Mouse (Mus musculus) heart, embryonic 11.5 days (tissue): ENCODE measurements around the gene Cxcr4. TPM values are rescaled to one million over a fixed set of nuclear protein-coding genes. Genes with fewer than 3 reads are reported as not detected.
A peak's percentile ranks its signal among the peaks of the same experiment; 100 is the strongest.

ENCODE experiments used
- ATAC-seq: fragments of 200-750 bp; cut with Nextera tagmentation; replicated peaks from 2 replicates; pipeline ENCODE4 v1.8.0; 2017; ENCODE audit warnings: moderate library complexity; ENCODE audit not compliant: insufficient number of reproducible peaks, low FRiP score, low TSS enrichment
- H3K27ac ChIP-seq: fragments of 300-500 bp; sonication (generic); 2 replicates; pipeline ENCODE4 v1.5.1; 2014; ENCODE audit warnings: mild to moderate bottlenecking, low read depth, low read length
- H3K27me3 ChIP-seq: fragments of 300-500 bp; sonication (generic); 2 replicates; pipeline ENCODE4 v1.6.1; 2014; ENCODE audit warnings: mild to moderate bottlenecking, low read length, mixed read lengths; ENCODE audit not compliant: control insufficient read depth, insufficient read depth
- H3K36me3 ChIP-seq: fragments of 300-500 bp; sonication (generic); 2 replicates; pipeline ENCODE4 v1.6.1; 2014; ENCODE audit warnings: mild to moderate bottlenecking, low read length, moderate library complexity, mixed read lengths; ENCODE audit not compliant: control insufficient read depth, insufficient read depth
- H3K4me1 ChIP-seq: fragments of 300-500 bp; sonication (generic); 2 replicates; pipeline ENCODE4 v1.6.1; 2014; ENCODE audit warnings: low read length; ENCODE audit not compliant: control insufficient read depth, insufficient read depth
- H3K4me2 ChIP-seq: fragments of 300-500 bp; sonication (generic); 2 replicates; pipeline ENCODE4 v1.6.1; 2014; ENCODE audit warnings: mild to moderate bottlenecking, moderate library complexity
- H3K4me3 ChIP-seq: fragments of 300-500 bp; sonication (generic); 2 replicates; pipeline ENCODE4 v1.5.1; 2014; ENCODE audit warnings: low read depth, low read length
- H3K9ac ChIP-seq: fragments of 300-500 bp; sonication (generic); 2 replicates; pipeline ENCODE4 v1.6.1; 2014; ENCODE audit warnings: mild to moderate bottlenecking, low read depth, low read length, moderate library complexity
- H3K9me3 ChIP-seq: fragments of 300-500 bp; sonication (generic); replicated peaks from 2 replicates; pipeline ENCODE4 v1.6.1; 2016; ENCODE audit warnings: low read length; ENCODE audit not compliant: control insufficient read depth
- WGBS: fragments of 180-500 bp; shearing (Covaris S2); extraction: QIAGEN DNeasy Blood & Tissue Kit; methylation state at CpG from one replicate; pipeline ENCODE4 v1.1.7; 2014; ENCODE audit not compliant: insufficient replicate concordance; 5-methylcytosine and 5-hydroxymethylcytosine counted together
- polyA plus RNA-seq: library from polyadenylated mRNA; unstranded; fragments of >200 nt; fragmentation: Nextera tagmentation; extraction: Ambion mirVana; gene quantifications from 2 replicates; pipeline ENCODE4 v1.2.1, GENCODE M21; 2014

Cxcr4 gene
- polyA plus RNA-seq, 1 experiment from 2014 or later = 1.9 TPM

- H3K4me1 ChIP-seq = no peaks in the 10 kb centered on the region
- no peak overlapping the region for H3K27ac ChIP-seq
- no peaks in the 10 kb centered on the region for H3K27me3 ChIP-seq
- no peak for ATAC-seq
- 74% methylated on average over 8 of the region's 8 CpGs for WGBS
- no peak overlapping the region for H3K9ac ChIP-seq
- no peak overlapping the region for H3K4me3 ChIP-seq
- H3K4me2 ChIP-seq = no peak overlapping the region
- no peaks in the 10 kb centered on the region for H3K9me3 ChIP-seq
- H3K36me3 ChIP-seq = no peaks in the 10 kb centered on the region
These were observed 10.7 kb upstream of the Cxcr4 start for GRCm38 (mm10) chr1:128602688-128603385.

GRCm38 (mm10) chr1:128602018-128602687 lies 10.1 kb upstream of the Cxcr4 start:
- H3K4me2 ChIP-seq = no peak overlapping the region
- WGBS = 79% methylated on average over 5 of the region's 5 CpGs
- ATAC-seq = no peak
- H3K27me3 ChIP-seq = no peaks in the 10 kb centered on the region
- no peak overlapping the region for H3K4me3 ChIP-seq
- no peaks in the 10 kb centered on the region for H3K36me3 ChIP-seq
- H3K9ac ChIP-seq = no peak overlapping the region
- H3K9me3 ChIP-seq = no peaks in the 10 kb centered on the region
- no peaks in the 10 kb centered on the region for H3K4me1 ChIP-seq
- H3K27ac ChIP-seq = no peak overlapping the region

DNA sequence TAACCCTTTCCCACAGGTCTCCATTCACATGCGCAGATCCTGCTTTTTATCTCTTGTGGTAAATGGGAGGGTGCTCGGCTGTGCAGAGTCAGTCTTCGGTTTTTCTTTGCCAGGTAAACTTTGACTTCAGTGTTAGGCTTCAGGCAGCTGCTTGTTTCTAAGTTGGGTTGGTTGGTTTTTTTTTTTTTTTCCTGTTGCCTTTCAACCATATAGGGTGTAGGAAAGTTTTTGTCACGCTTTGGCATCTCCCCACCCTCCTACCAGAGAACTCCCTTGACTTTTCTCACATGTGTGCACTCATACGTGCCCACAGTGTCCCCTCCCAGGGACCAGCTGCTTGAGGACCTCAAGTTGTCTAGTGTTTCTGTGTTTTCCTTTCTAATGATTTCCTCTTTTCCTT lies 9.2 kb upstream of the Cxcr4 start:
- Histone ChIP-seq H3K9me3 (no peaks in the 10 kb centered on the region), H3K27ac (no peak overlapping the region), H3K9ac (no peak overlapping the region), H3K4me2 (no peak overlapping the region), H3K36me3 (no peaks in the 10 kb centered on the region), H3K4me3 (no peak overlapping the region), H3K4me1 (no peaks in the 10 kb centered on the region), H3K27me3 (no peaks in the 10 kb centered on the region)
- no peak for ATAC-seq
- WGBS = 70% methylated on average over 5 of the region's 5 CpGs

DNA sequence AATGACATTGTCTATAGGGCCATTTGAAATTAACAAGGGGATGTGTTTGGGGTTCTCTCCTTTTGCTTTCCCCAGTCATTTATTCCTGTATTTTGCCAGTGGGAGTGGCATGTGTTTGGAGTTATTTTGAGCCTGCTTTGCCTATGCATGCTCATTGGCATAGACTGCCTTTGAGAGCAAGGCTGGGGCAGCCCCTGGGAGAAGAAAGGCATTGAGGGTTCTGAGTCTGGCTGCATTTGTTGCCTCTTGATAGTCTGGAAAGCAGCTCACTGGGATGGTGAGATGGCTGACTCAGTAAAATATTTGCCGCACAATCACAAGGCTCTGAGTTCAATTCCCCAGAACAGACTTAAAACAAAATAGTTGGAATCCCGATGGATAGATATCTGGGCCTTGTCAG lies 8.5 kb upstream of the Cxcr4 start:
- Histone ChIP-seq H3K36me3 (no peaks in the 10 kb centered on the region), H3K4me2 (no peak overlapping the region), H3K4me1 (no peaks in the 10 kb centered on the region), H3K27ac (no peak overlapping the region), H3K9ac (no peak overlapping the region), H3K27me3 (peaks cover 3% of the 10 kb centered on the region; the same call in 1 of the 2 replicates), H3K9me3 (no peaks in the 10 kb centered on the region), H3K4me3 (no peak overlapping the region)
- 78% methylated on average over 2 of the region's 2 CpGs for WGBS
- ATAC-seq = no peak

- Histone ChIP-seq H3K4me1 (peaks cover 9% of the 10 kb centered on the region), H3K9ac (no peak overlapping the region), H3K9me3 (no peaks in the 10 kb centered on the region), H3K27ac (no peak overlapping the region), H3K36me3 (no peaks in the 10 kb centered on the region), H3K4me3 (no peak overlapping the region), H3K27me3 (peaks cover 18% of the 10 kb centered on the region), H3K4me2 (no peak overlapping the region)
- ATAC-seq = no peak
- WGBS = 70% methylated on average over 15 of the region's 15 CpGs
These were observed 5.2 kb upstream of the Cxcr4 start for GRCm38 (mm10) chr1:128597209-128597782.

- Histone ChIP-seq H3K4me2 (peak overlapping the region; percentile 16; the same call in 1 of the 2 replicates), H3K27ac (no peak overlapping the region), H3K27me3 (peaks cover 29% of the 10 kb centered on the region), H3K36me3 (no peaks in the 10 kb centered on the region), H3K9ac (no peak overlapping the region), H3K4me3 (no peak overlapping the region), H3K9me3 (no peaks in the 10 kb centered on the region), H3K4me1 (peaks cover 11% of the 10 kb centered on the region)
- ATAC-seq = no peak
- WGBS = 11% methylated on average over 6 of the region's 6 CpGs
These were observed 3.4 kb upstream of the Cxcr4 start for GRCm38 (mm10) chr1:128595528-128595927.

DNA sequence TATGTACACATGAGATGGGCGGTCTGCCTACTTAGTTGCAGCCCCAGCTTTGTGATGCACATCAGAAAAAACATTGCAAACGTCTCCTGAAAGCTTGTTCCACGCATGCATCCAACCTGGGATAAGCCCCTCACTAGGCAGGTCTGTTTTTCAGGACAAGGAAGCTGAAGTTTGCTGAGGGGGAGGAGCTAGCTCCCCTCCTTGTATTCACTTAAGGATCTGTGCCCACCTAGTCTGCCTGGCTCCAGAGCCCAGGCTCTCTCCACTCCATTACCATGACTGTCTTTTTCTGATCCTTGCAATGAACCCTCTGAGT lies 3.0 kb upstream of the Cxcr4 start:
- Histone ChIP-seq H3K9ac (no peak overlapping the region), H3K36me3 (no peaks in the 10 kb centered on the region), H3K27ac (no peak overlapping the region), H3K4me2 (no peak overlapping the region), H3K27me3 (peaks cover 30% of the 10 kb centered on the region), H3K4me3 (no peak overlapping the region), H3K4me1 (peaks cover 11% of the 10 kb centered on the region), H3K9me3 (no peaks in the 10 kb centered on the region)
- no peak for ATAC-seq
- 27% methylated on average over 3 of the region's 3 CpGs for WGBS

DNA sequence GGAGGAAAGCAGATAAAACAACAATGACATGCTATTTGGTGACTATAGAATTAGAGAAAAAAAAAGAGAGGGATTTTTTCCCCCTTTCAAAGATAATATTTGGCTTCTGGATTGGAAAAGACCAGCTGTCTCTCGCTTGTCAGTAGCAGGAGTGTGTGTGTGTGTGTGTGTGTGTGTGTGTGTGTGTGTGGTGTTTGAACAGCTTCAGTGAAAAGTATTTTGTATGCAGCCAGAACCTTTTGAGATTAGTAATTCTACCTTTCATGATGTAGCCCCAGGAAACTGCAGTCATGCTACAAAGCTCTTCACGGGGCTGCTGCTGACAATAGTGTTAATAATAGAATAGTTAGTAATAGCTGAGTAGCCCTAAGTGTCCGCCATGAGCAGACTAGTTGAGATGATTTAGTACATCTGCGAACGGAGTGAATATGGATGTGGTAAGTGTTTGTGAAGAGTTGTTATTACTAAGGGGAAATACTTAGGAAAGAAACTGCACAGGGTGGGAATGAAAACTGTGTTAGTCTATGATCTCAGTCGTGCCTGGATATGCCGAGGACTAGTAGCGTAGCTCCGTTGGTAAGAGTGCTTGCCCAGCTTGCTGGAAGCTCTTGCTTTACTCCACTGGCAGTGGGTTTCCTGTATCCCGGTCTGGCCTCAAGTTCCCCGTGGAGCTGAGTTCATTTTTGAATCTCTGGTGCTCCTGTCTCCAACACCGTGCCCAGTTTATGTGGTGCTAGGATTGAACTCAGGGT lies 2.4 kb upstream of the Cxcr4 start:
- Histone ChIP-seq H3K27me3 (peaks cover 36% of the 10 kb centered on the region), H3K4me2 (no peak overlapping the region), H3K4me3 (no peak overlapping the region), H3K9me3 (no peaks in the 10 kb centered on the region), H3K27ac (no peak overlapping the region), H3K9ac (no peak overlapping the region), H3K4me1 (peaks cover 11% of the 10 kb centered on the region), H3K36me3 (no peaks in the 10 kb centered on the region)
- ATAC-seq = no peak
- WGBS = 41% methylated on average over 12 of the region's 12 CpGs
